Mouse (Mus musculus) midbrain, postnatal 0 days (tissue): ENCODE measurements at regions not wholly inside any gene's neighbourhood (a gene's known extent, or its start where the extent isn't known, plus 50 kb on each side); places are given as distances from the start of the nearest gene placed in this dataset.

Source experiments
- ATAC-seq: fragments of 200-750 bp; cut with Nextera tagmentation; 2 replicates; pipeline ENCODE4 v1.8.0; 2017; ENCODE audit warnings: moderate number of reproducible peaks, mild to moderate bottlenecking, moderate TSS enrichment, moderate library complexity; ENCODE audit not compliant: low FRiP score
- DNase-seq: peaks from one replicate; pipeline ENCODE4 v3.0.0-alpha.2; 2015; ENCODE audit warnings: low spot score
- H3K27ac ChIP-seq: fragments of 300-500 bp; sonication (generic); 2 replicates; pipeline ENCODE4 v1.5.1; 2014; ENCODE audit warnings: low read depth, mild to moderate bottlenecking, low read length, mixed read lengths
- H3K27me3 ChIP-seq: fragments of 300-500 bp; sonication (generic); 2 replicates; pipeline ENCODE4 v1.6.1; 2014; ENCODE audit warnings: low read length, control low read depth, mixed read lengths; ENCODE audit not compliant: insufficient read depth
- H3K36me3 ChIP-seq: fragments of 300-500 bp; sonication (generic); 2 replicates; pipeline ENCODE4 v1.6.1; 2014; ENCODE audit warnings: low read length, control low read depth, mixed read lengths; ENCODE audit not compliant: insufficient read depth
- H3K4me1 ChIP-seq: fragments of 300-500 bp; sonication (generic); 2 replicates; pipeline ENCODE4 v1.6.1; 2014; ENCODE audit warnings: mild to moderate bottlenecking, control low read depth, antibody characterized with exemption, low read length, mixed read lengths; ENCODE audit not compliant: insufficient read depth
- H3K4me2 ChIP-seq: fragments of 300-500 bp; sonication (generic); 2 replicates; pipeline ENCODE4 v1.6.1; 2014; ENCODE audit warnings: low read depth, mild to moderate bottlenecking, low read length, mixed read lengths; ENCODE audit not compliant: poor library complexity, severe bottlenecking
- H3K4me3 ChIP-seq: fragments of 300-500 bp; sonication (generic); 2 replicates; pipeline ENCODE4 v1.5.1; 2014; ENCODE audit warnings: low read depth, mild to moderate bottlenecking, low read length, moderate library complexity
- H3K9ac ChIP-seq: fragments of 300-500 bp; sonication (generic); replicated peaks from 2 replicates; pipeline ENCODE4 v1.6.1; 2014; ENCODE audit warnings: mild to moderate bottlenecking, low read length, moderate library complexity, mixed read lengths; ENCODE audit not compliant: poor library complexity, severe bottlenecking
- H3K9me3 ChIP-seq: fragments of 300-500 bp; sonication (generic); 2 replicates; pipeline ENCODE4 v1.6.1; 2016; ENCODE audit warnings: low read length, control low read depth
- CTCF ChIP-seq: IDR thresholded peaks from 2 replicates; pipeline ENCODE4 v1.5.1; 2016; ENCODE audit warnings: antibody characterized with exemption, mild to moderate bottlenecking
- WGBS: fragments of 180-500 bp; shearing (Covaris S2); extraction: QIAGEN DNeasy Blood & Tissue Kit; methylation state at CpG from one replicate; pipeline ENCODE4 v1.1.7; 2014; 5-methylcytosine and 5-hydroxymethylcytosine counted together

- Histone ChIP-seq H3K4me2 (no peak overlapping the region), H3K4me1 (0 out of 2 replicates have a peak, but pooled peaks cover 6% of the 10 kb centered on the region), H3K27me3 (peaks cover 3% of the 10 kb centered on the region; the same call in 1 of the 2 replicates), H3K9me3 (no peaks in the 10 kb centered on the region), H3K4me3 (no peak overlapping the region), H3K9ac (no peak overlapping the region), H3K27ac (no peak overlapping the region), H3K36me3 (no peaks in the 10 kb centered on the region)
- TF ChIP-seq CTCF: no peak
- ATAC-seq (no peak), DNase-seq (no peak)
- 79% methylated on average over 3 of the region's 3 CpGs for WGBS
These were observed 253.5 kb upstream of the Camk1g start for GRCm38 (mm10) chr1:193623571-193623970.

GRCm38 (mm10) chr1:193618250-193618649 is 248.2 kb upstream of the Camk1g start:
- 56% methylated on average over 8 of the region's 8 CpGs for WGBS
- H3K4me1 ChIP-seq: no peaks in the 10 kb centered on the region
- no peak for ATAC-seq

GRCm38 (mm10) chr1:193610471-193610870 is 240.4 kb upstream of the Camk1g start:
- DNase-seq (peak; percentile 40), ATAC-seq (no peak)
- H3K4me3 ChIP-seq: no peak overlapping the region
- H3K36me3 ChIP-seq: no peaks in the 10 kb centered on the region
- H3K4me1 ChIP-seq: 0 out of 2 replicates have a peak, but pooled peaks cover 2% of the 10 kb centered on the region
- 84% methylated on average over 4 of the region's 4 CpGs for WGBS
- TF ChIP-seq CTCF: no peak
- H3K9ac ChIP-seq: no peak overlapping the region
- H3K27me3 ChIP-seq: no peaks in the 10 kb centered on the region
- H3K27ac ChIP-seq: no peak overlapping the region
- no peak overlapping the region for H3K4me2 ChIP-seq
- no peaks in the 10 kb centered on the region for H3K9me3 ChIP-seq

More at GRCm38 (mm10) chr1:193618250-193618649, 248.2 kb upstream of the Camk1g start:
- Histone ChIP-seq H3K36me3 (no peaks in the 10 kb centered on the region), H3K9ac (no peak overlapping the region), H3K9me3 (no peaks in the 10 kb centered on the region), H3K27ac (no peak overlapping the region), H3K4me3 (no peak overlapping the region), H3K27me3 (no peaks in the 10 kb centered on the region), H3K4me2 (no peak overlapping the region)
- DNase-seq: no peak
- no peak for TF ChIP-seq CTCF

GRCm38 (mm10) chr1:193599895-193600294 is 229.8 kb upstream of the Camk1g start:
- Histone ChIP-seq H3K9ac (no peak overlapping the region), H3K27me3 (no peaks in the 10 kb centered on the region), H3K4me2 (no peak overlapping the region), H3K4me3 (no peak overlapping the region), H3K4me1 (no peaks in the 10 kb centered on the region), H3K27ac (no peak overlapping the region), H3K9me3 (no peaks in the 10 kb centered on the region), H3K36me3 (no peaks in the 10 kb centered on the region)
- WGBS: 74% methylated on average over 4 of the region's 4 CpGs
- DNase-seq: no peak
- no peak for ATAC-seq
- no peak for TF ChIP-seq CTCF

GRCm38 (mm10) chr1:193599163-193599562 is 229.1 kb upstream of the Camk1g start:
- no peaks in the 10 kb centered on the region for H3K4me1 ChIP-seq
- H3K9me3 ChIP-seq: no peaks in the 10 kb centered on the region
- ATAC-seq (no peak), DNase-seq (no peak)
- no peak overlapping the region for H3K4me2 ChIP-seq
- H3K9ac ChIP-seq: no peak overlapping the region
- H3K27me3 ChIP-seq: no peaks in the 10 kb centered on the region
- 31% methylated on average over 1 of the region's 1 CpGs for WGBS
- no peak overlapping the region for H3K4me3 ChIP-seq
- H3K27ac ChIP-seq: no peak overlapping the region
- TF ChIP-seq CTCF: peak; percentile 60
- no peaks in the 10 kb centered on the region for H3K36me3 ChIP-seq

GRCm38 (mm10) chr1:193590301-193590829 is 220.3 kb upstream of the Camk1g start:
- Histone ChIP-seq H3K9ac (no peak overlapping the region), H3K4me1 (peaks cover 12% of the 10 kb centered on the region; the same call in 1 of the 2 replicates), H3K9me3 (no peaks in the 10 kb centered on the region), H3K4me2 (no peak overlapping the region), H3K36me3 (no peaks in the 10 kb centered on the region), H3K27ac (no peak overlapping the region), H3K4me3 (no peak overlapping the region), H3K27me3 (no peaks in the 10 kb centered on the region)
- no peak for TF ChIP-seq CTCF
- 13% methylated on average over 5 of the region's 5 CpGs for WGBS
- no peak for DNase-seq
- no peak for ATAC-seq
